Mouse (Mus musculus) heart, adult 2 months (tissue): ENCODE data around the gene Gpx1. TPM values are rescaled to one million over a fixed set of nuclear protein-coding genes. Genes with fewer than 3 reads are reported as not detected.

ENCODE experiments used
- DNase-seq, 2 experiments: peaks; one replicate each; pipeline ENCODE4 v3.0.0; 2021
- H3K27ac ChIP-seq: fragments of 200-600 bp; 2 replicates; pipeline ENCODE4 v1.8.1; 2022
- H3K27me3 ChIP-seq: fragments of 200-500 bp; 2 replicates; pipeline ENCODE4 v1.6.1; 2012; ENCODE audit warnings: mild to moderate bottlenecking, low read length, inconsistent platforms, mixed read lengths; ENCODE audit not compliant: control insufficient read depth, insufficient read depth
- H3K36me3 ChIP-seq: fragments of 200-500 bp; 2 replicates; pipeline ENCODE4 v1.6.1; 2012; ENCODE audit warnings: low read length, inconsistent platforms; ENCODE audit not compliant: control insufficient read depth, insufficient read depth
- H3K4me1 ChIP-seq: fragments of 200-500 bp; 2 replicates; pipeline ENCODE4 v1.6.1; 2011; ENCODE audit warnings: low read length; ENCODE audit not compliant: control insufficient read depth, insufficient read depth
- H3K4me3 ChIP-seq: fragments of 200-600 bp; 2 replicates; pipeline ENCODE4 v1.8.1; 2022
- H3K79me2 ChIP-seq: fragments of 200-500 bp; replicated peaks from 2 replicates; pipeline ENCODE4 v1.6.1; 2012; ENCODE audit warnings: mild to moderate bottlenecking, inconsistent platforms, low read length, moderate library complexity, mixed read lengths; ENCODE audit not compliant: control insufficient read depth, insufficient read depth
- H3K9ac ChIP-seq: fragments of 200-500 bp; 2 replicates; pipeline ENCODE4 v1.6.1; 2012; ENCODE audit warnings: low read depth, mild to moderate bottlenecking, control low read depth, inconsistent platforms, low read length, mixed read lengths
- CTCF ChIP-seq: fragments of 200-600 bp; IDR thresholded peaks from 2 replicates; pipeline ENCODE4 v1.8.1; 2022; ENCODE audit warnings: antibody characterized with exemption, mild to moderate bottlenecking, moderate library complexity
- EP300 ChIP-seq: fragments of 200-500 bp; IDR thresholded peaks from 2 replicates; pipeline ENCODE4 v1.6.1; 2011; ENCODE audit warnings: low read depth, low read length, control low read depth; ENCODE audit not compliant: insufficient read depth
- POLR2A ChIP-seq: fragments of 200-500 bp; IDR thresholded peaks from 2 replicates; pipeline ENCODE4 v1.6.1; 2011; ENCODE audit warnings: mild to moderate bottlenecking, low read depth, low read length, control low read depth; ENCODE audit not compliant: insufficient read depth
- WGBS: fragments of 180-500 bp; shearing (Covaris S2); methylation state at CpG from one replicate; pipeline ENCODE4 v1.1.7; 2018; 5-methylcytosine and 5-hydroxymethylcytosine counted together
- intact Hi-C: fragments of 180-260 bp; cut with DNase I; formaldehyde crosslinking; loops from one replicate; pipeline ENCODE4 v1.15.1; 2025
- polyA plus RNA-seq: library from polyadenylated mRNA; depleted of rRNA; stranded (reverse); fragments of >200 nt; gene quantifications from 2 replicates; pipeline ENCODE4 v1.2.3, GENCODE M21; 2012
- total RNA-seq, 2 experiments: library from RNA; stranded (reverse); gene quantifications; 2 replicates each; pipeline ENCODE4 v1.2.3; 2021

The Gpx1 gene
- total and polyA plus RNA-seq, 3 experiments, result 92.2 to 327 (median 130) TPM

DNA sequence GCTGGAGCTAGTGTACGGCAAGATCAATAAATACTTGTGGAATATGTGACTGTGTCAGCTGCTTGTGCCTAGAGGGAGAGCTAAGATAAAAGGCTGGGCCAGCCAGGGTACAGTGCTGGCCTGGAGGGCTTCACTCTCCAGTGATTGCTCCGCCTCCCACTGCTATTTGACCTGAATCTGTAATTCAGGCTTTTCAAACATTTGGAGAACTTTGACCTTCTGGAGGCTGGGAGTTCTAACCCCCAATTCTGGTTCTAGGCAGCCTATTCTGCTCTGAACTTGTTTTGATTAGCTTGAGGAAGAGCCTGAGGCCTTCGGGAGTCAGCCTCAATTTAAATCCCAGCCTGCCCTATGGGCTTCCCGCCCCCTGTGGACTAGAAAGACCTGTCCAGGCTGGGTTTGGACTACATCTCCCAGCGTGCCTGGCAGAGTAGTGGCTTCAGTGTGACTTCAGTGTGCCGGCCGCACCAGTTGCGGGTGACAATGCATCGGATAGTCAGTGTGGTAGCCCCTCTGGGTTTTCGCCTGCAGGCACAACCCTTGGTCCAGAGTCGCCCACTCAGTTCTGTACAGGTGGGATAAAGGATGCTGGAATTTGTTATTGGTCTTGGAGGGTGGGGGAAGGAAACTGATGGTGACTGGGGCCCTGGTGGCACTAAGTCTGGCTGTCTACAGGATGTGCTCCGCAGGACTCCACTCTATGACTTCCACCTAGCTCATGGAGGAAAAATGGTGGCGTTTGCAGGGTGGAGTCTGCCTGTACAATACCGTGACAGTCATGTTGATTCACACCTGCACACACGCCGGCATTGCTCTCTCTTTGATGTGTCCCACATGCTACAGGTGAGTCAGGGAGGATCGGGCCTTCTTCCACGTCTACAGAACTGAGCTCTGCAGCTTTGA lies 42.0 kb upstream of the Gpx1 start, which contains the start of gene Amt:
TSS of gene Amt (plus strand) at position 401 of the 903 bp plus-strand sequence.
- WGBS, result 51% methylated on average over 18 of the region's 18 CpGs
- Histone ChIP-seq H3K36me3 (no peaks in the 10 kb centered on the region), H3K27me3 (no peaks in the 10 kb centered on the region), H3K4me1 (no peaks in the 10 kb centered on the region), H3K79me2 (no peaks in the 10 kb centered on the region), H3K4me3 (no peak within 1 kb of the TSS), H3K9ac (no peak within 1 kb of the TSS), H3K27ac (no peak within 1 kb of the TSS)
- TF ChIP-seq POLR2A (no peak), CTCF (no peak), EP300 (no peak)
- DNase-seq, result no peak
- intact Hi-C loops, result no loop called here

DNA sequence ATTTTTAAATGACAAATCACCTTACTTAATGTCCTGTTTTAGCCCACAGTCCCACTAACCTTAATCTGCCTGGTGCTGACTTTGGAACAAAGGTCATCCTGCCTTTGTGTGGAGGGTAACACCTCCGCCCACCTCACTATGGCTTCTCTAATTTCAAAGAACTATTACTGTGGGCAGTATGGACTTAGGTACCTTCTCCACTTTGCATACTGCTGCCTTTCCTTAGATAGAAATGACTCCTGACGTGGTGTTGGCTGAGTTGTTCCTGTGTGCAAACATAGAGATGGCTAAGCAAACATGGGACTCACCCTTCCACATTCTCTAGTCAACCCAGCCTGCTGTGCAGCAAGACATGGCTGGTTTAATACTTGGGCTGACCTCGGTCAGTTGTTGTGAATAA lies 36.9 kb upstream of the Gpx1 start:
- no peak for DNase-seq
- WGBS, result 89% methylated on average over 3 of the region's 3 CpGs
- no peaks in the 10 kb centered on the region for H3K27me3 ChIP-seq
- no peak overlapping the region for H3K9ac ChIP-seq
- no peak overlapping the region for H3K4me3 ChIP-seq
- H3K36me3 ChIP-seq, result peaks cover 9% of the 10 kb centered on the region
- H3K27ac ChIP-seq, result no peak overlapping the region
- intact Hi-C loops, result no loop called here
- TF ChIP-seq POLR2A (0 out of 2 replicates have a peak, but pooled peaks have one; percentile 22), EP300 (no peak), CTCF (no peak)
- H3K4me1 ChIP-seq, result peaks cover 7% of the 10 kb centered on the region
- H3K79me2 ChIP-seq, result peaks cover 4% of the 10 kb centered on the region; the same call in 1 of the 2 replicates

DNA sequence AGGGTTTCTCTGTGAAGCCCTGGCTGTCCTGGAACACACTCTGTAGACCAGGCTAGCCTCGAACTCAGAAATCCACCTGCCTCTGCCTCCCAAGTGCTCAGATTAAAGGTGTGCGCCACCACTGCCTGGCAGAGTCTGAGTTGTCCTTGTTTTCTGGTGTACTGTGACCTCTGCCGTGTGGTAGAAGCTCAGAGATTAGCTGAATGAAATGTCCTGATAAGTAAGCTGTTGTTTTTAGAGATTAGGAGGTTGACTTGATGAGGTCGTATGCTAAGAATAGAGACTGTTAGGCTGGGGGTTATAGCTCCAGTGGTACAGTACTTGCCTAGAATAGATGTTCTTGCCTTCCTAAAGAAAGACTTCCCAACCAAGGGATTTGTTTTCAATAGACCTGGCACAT lies 34.0 kb upstream of the Gpx1 start:
- TF ChIP-seq CTCF (no peak), POLR2A (no peak), EP300 (no peak)
- H3K36me3 ChIP-seq, result peaks cover 26% of the 10 kb centered on the region
- H3K9ac ChIP-seq, result peak overlapping the region; percentile 91
- intact Hi-C loops, result loop anchor here (2.0 kb wide), 1 partner anchor 14 kb away; the partner anchor contains the start of gene Nicn1
- H3K4me1 ChIP-seq, result peaks cover 12% of the 10 kb centered on the region
- H3K27me3 ChIP-seq, result no peaks in the 10 kb centered on the region
- peaks cover 7% of the 10 kb centered on the region for H3K79me2 ChIP-seq
- H3K4me3 ChIP-seq, result peak overlapping the region; percentile 99; the same call in 1 of the 2 replicates
- DNase-seq, result peak in 1 of 2 experiments; percentile 17
- 25% methylated on average over 4 of the region's 4 CpGs for WGBS
- peak overlapping the region; percentile 95 for H3K27ac ChIP-seq

DNA sequence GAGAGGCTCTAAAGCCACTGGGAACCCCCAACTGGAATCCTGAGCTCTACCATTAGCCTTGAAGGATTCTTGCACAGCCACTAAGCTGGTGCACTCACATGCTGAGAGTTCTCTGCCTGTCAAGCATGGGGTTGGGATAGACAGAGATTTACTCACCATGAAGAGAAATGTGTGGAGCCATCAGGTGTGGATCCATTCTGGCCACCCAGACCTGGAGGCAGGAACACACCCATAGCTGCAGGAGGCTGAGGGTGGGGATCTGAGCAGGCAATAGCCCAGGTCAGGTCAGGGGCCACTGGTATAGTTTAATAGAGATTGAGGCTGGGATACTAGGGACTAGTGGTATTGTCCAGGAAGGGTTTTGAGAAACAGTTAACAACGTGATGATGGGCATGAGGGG lies 33.5 kb upstream of the Gpx1 start:
- peak; percentile 32 to 46 for DNase-seq
- 0% methylated on average over 1 of the region's 1 CpGs for WGBS
- Histone ChIP-seq H3K4me1 (peaks cover 12% of the 10 kb centered on the region), H3K27ac (peak overlapping the region; percentile 95), H3K4me3 (peak overlapping the region; percentile 99), H3K36me3 (peaks cover 27% of the 10 kb centered on the region), H3K27me3 (no peaks in the 10 kb centered on the region), H3K79me2 (peaks cover 8% of the 10 kb centered on the region), H3K9ac (peak overlapping the region; percentile 91)
- no peak for TF ChIP-seq EP300
- no peak for TF ChIP-seq CTCF
- TF ChIP-seq POLR2A, result no peak
- intact Hi-C loops, result loop anchor here (2.0 kb wide), 1 partner anchor 14 kb away; the partner anchor contains the start of gene Nicn1

DNA sequence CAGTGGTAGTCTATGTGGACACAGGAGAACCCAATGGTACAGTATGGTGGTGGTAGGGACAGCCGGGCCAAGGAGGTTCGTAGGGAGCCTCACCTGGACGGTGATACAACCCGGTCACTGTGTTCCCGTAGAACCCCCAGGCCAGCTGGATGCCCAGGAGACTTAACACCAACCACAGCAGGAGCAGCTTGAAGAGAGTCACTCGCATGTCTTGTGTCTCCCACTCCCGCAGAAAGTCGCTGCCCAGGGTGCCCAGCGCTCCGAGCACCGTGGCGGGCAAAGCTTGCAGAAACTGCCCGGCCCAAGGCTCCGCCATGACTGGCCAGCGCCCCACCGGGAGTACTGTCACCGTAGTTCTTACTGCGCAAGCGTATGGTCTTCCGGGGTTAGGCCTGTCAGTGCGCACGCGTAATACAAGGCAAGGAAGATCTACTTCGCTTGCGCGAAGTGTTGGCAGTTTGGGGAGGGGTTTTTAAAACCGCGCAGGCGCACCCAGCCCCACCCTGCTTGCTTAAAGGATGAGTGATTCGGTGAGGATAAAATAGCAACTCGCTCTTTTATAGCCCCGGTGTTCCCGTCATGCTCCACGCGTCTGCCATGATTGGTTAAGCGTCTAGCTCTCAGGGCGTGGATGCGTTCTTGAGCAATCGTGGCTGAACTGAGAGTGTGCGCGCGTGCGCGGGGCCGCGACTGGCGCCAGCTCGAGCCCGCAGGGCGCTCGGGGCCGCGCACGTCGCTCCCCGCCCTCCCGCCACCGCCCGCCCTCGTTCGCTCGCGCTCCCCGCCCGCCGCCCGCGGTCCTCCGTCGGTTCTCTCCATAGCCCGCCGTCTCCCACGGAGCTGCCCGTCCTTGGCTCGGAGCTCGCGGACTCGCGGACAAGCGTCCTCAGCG lies 32.8 kb upstream of the Gpx1 start, which contains the start of the genes Rhoa and Tcta:
TSS of gene Rhoa (plus strand) at position 501 of the 892 bp plus-strand sequence.
TSS of gene Tcta (minus strand) at position 532 of the 892 bp plus-strand sequence.
- intact Hi-C loops, result loop anchor here (1.0 to 2.0 kb wide), 2 partner anchors 15 to 41 kb away; partner anchors contain the start of genes Nicn1 and Usp4
- TF ChIP-seq CTCF (no peak), POLR2A (peak; percentile 99; the same call in 1 of the 2 replicates)
- Histone ChIP-seq H3K79me2 (peaks cover 8% of the 10 kb centered on the region), H3K9ac (peak within 1 kb of the TSS; percentile 99), H3K4me3 (peak within 1 kb of the TSS; percentile 100), H3K36me3 (peaks cover 34% of the 10 kb centered on the region), H3K4me1 (peaks cover 12% of the 10 kb centered on the region), H3K27me3 (no peaks in the 10 kb centered on the region), H3K27ac (peak within 1 kb of the TSS; percentile 100)
- DNase-seq, result peak; percentile 95 to 99
- under 1% methylated on average over 79 of the region's 81 CpGs for WGBS
